Mouse (Mus musculus) right cerebral cortex, postnatal 10 days (tissue): Measurements from ENCODE around the gene Trf.

Experiments used
- DNase-seq, 2 experiments: peaks; one replicate each; pipeline ENCODE4 v3.0.0; 2021; ENCODE audit warnings: low spot score in 2 of 2

Trf gene

GRCm38 (mm10) chr9:103154568-103154967 lies 75.7 kb downstream of the Trf start:
- no peak for DNase-seq
